Mouse (Mus musculus): ENCODE results near the gene Scn10a. TPM values are rescaled to one million over a fixed set of nuclear protein-coding genes. Genes with fewer than 3 reads are reported as not detected.
A peak's percentile ranks its signal among the peaks of the same experiment; 100 is the strongest.

Scn10a gene
- total RNA-seq, 1 experiment: 0.04 TPM

GRCm38 (mm10) chr9:119664109-119664508 is 55.0 kb downstream of the Scn10a start:
- TF ChIP-seq MAFK (IDR thresholded peaks at IDR 0.05; ENCODE audit: insufficient read depth, low read depth, low read length): no peak
- TF ChIP-seq ZC3H11A (IDR thresholded peaks at IDR 0.05; ENCODE audit: borderline replicate concordance, low read depth, low read length): no peak
- no peak for TF ChIP-seq ZNF384 (IDR thresholded peaks at IDR 0.05; ENCODE audit: low read depth, low read length)
- TF ChIP-seq CHD2 (IDR thresholded peaks at IDR 0.05; ENCODE audit: low read depth, low read length): no peak
- no peak for TF ChIP-seq HCFC1 (IDR thresholded peaks at IDR 0.05; ENCODE audit: borderline replicate concordance, insufficient read depth, low read length)
- Histone ChIP-seq H3K27ac (ENCODE audit: insufficient read depth, low read depth, low read length, poor library complexity, severe bottlenecking) (no peak overlapping the region), H3K36me3 (ENCODE audit: control insufficient read depth, insufficient read depth, low read length, poor library complexity, severe bottlenecking) (no peaks in the 10 kb centered on the region), H3K4me3 (ENCODE audit: insufficient read depth in 1 of 2, low read depth in 1 of 2, low read length in 2 of 2, poor library complexity in 1 of 2, severe bottlenecking in 1 of 2) (no peak overlapping the region), H3K4me1 (ENCODE audit: control insufficient read depth in 2 of 2, insufficient read depth in 2 of 2, low read length in 2 of 2, poor library complexity in 1 of 2) (peaks cover 0 to 5% of the 10 kb centered on the region in 2 experiments; a peak in 2 of 4 replicates), H3K9me3 (ENCODE audit: control insufficient read depth, insufficient read depth, low read depth, low read length) (no peaks in the 10 kb centered on the region), H3K9ac (ENCODE audit: insufficient read depth, low read depth, low read length, poor library complexity, severe bottlenecking) (no peak overlapping the region)
- in situ Hi-C loops (cut with MboI; ENCODE audit: low sequenced_read_pairs in 2 of 2, unreplicated experiment in 2 of 2): no loop called here
- DNase-seq (ENCODE audit: low read depth, low spot score): no peak

GRCm38 (mm10) chr9:119656111-119656510 is 63.0 kb downstream of the Scn10a start:
- TF ChIP-seq ZNF384 (IDR thresholded peaks at IDR 0.05; ENCODE audit: low read depth, low read length): no peak
- TF ChIP-seq ZC3H11A (IDR thresholded peaks at IDR 0.05; ENCODE audit: borderline replicate concordance, low read depth, low read length): no peak
- TF ChIP-seq HCFC1 (IDR thresholded peaks at IDR 0.05; ENCODE audit: borderline replicate concordance, insufficient read depth, low read length): no peak
- TF ChIP-seq CHD2 (IDR thresholded peaks at IDR 0.05; ENCODE audit: low read depth, low read length): no peak
- no peak for TF ChIP-seq MAFK (IDR thresholded peaks at IDR 0.05; ENCODE audit: insufficient read depth, low read depth, low read length)
- H3K9me3 ChIP-seq (ENCODE audit: control insufficient read depth, insufficient read depth, low read depth, low read length): no peaks in the 10 kb centered on the region
- H3K36me3 ChIP-seq (ENCODE audit: control insufficient read depth, insufficient read depth, low read length, poor library complexity, severe bottlenecking): no peaks in the 10 kb centered on the region
- DNase-seq (ENCODE audit: low read depth, low spot score): no peak
- no peak overlapping the region for H3K27ac ChIP-seq (ENCODE audit: insufficient read depth, low read depth, low read length, poor library complexity, severe bottlenecking)
- H3K4me3 ChIP-seq (ENCODE audit: insufficient read depth in 1 of 2, low read depth in 1 of 2, low read length in 2 of 2, poor library complexity in 1 of 2, severe bottlenecking in 1 of 2): no peak overlapping the region
- H3K4me1 ChIP-seq (ENCODE audit: control insufficient read depth in 2 of 2, insufficient read depth in 2 of 2, low read length in 2 of 2, poor library complexity in 1 of 2): no peaks in the 10 kb centered on the region
- in situ Hi-C loops (cut with MboI; ENCODE audit: low sequenced_read_pairs in 2 of 2, unreplicated experiment in 2 of 2): no loop called here
- no peak overlapping the region for H3K9ac ChIP-seq (ENCODE audit: insufficient read depth, low read depth, low read length, poor library complexity, severe bottlenecking)

- no peaks in the 10 kb centered on the region for H3K4me1 ChIP-seq (ENCODE audit: control insufficient read depth in 2 of 2, insufficient read depth in 2 of 2, low read length in 2 of 2, poor library complexity in 1 of 2)
- in situ Hi-C loops (cut with MboI; ENCODE audit: low sequenced_read_pairs in 2 of 2, unreplicated experiment in 2 of 2): no loop called here
- no peak for TF ChIP-seq CHD2 (IDR thresholded peaks at IDR 0.05; ENCODE audit: low read depth, low read length)
- no peak for TF ChIP-seq ZNF384 (IDR thresholded peaks at IDR 0.05; ENCODE audit: low read depth, low read length)
- no peak for TF ChIP-seq HCFC1 (IDR thresholded peaks at IDR 0.05; ENCODE audit: borderline replicate concordance, insufficient read depth, low read length)
- TF ChIP-seq ZC3H11A (IDR thresholded peaks at IDR 0.05; ENCODE audit: borderline replicate concordance, low read depth, low read length): no peak
- TF ChIP-seq MAFK (IDR thresholded peaks at IDR 0.05; ENCODE audit: insufficient read depth, low read depth, low read length): no peak
- no peak for DNase-seq (ENCODE audit: low read depth, low spot score)
- no peaks in the 10 kb centered on the region for H3K9me3 ChIP-seq (ENCODE audit: control insufficient read depth, insufficient read depth, low read depth, low read length)
- no peak overlapping the region for H3K4me3 ChIP-seq (ENCODE audit: insufficient read depth in 1 of 2, low read depth in 1 of 2, low read length in 2 of 2, poor library complexity in 1 of 2, severe bottlenecking in 1 of 2)
- H3K9ac ChIP-seq (ENCODE audit: insufficient read depth, low read depth, low read length, poor library complexity, severe bottlenecking): no peak overlapping the region
- no peak overlapping the region for H3K27ac ChIP-seq (ENCODE audit: insufficient read depth, low read depth, low read length, poor library complexity, severe bottlenecking)
- no peaks in the 10 kb centered on the region for H3K36me3 ChIP-seq (ENCODE audit: control insufficient read depth, insufficient read depth, low read length, poor library complexity, severe bottlenecking)
Observed at GRCm38 (mm10) chr9:119653758-119654157, 65.4 kb downstream of the Scn10a start.

GRCm38 (mm10) chr9:119646942-119647547 is 72.1 kb downstream of the Scn10a start:
- TF ChIP-seq MAFK (IDR thresholded peaks at IDR 0.05; ENCODE audit: insufficient read depth, low read depth, low read length) (no peak), HCFC1 (IDR thresholded peaks at IDR 0.05; ENCODE audit: borderline replicate concordance, insufficient read depth, low read length) (no peak), CHD2 (IDR thresholded peaks at IDR 0.05; ENCODE audit: low read depth, low read length) (no peak), ZC3H11A (IDR thresholded peaks at IDR 0.05; ENCODE audit: borderline replicate concordance, low read depth, low read length) (0 out of 2 replicates have a peak, but pooled peaks have one; percentile 25), ZNF384 (IDR thresholded peaks at IDR 0.05; ENCODE audit: low read depth, low read length) (peak; percentile 61; the same call in 1 of the 2 replicates)
- Histone ChIP-seq H3K36me3 (ENCODE audit: control insufficient read depth, insufficient read depth, low read length, poor library complexity, severe bottlenecking) (no peaks in the 10 kb centered on the region), H3K9ac (ENCODE audit: insufficient read depth, low read depth, low read length, poor library complexity, severe bottlenecking) (no peak overlapping the region), H3K4me3 (ENCODE audit: insufficient read depth in 1 of 2, low read depth in 1 of 2, low read length in 2 of 2, poor library complexity in 1 of 2, severe bottlenecking in 1 of 2) (no peak overlapping the region), H3K4me1 (ENCODE audit: control insufficient read depth in 2 of 2, insufficient read depth in 2 of 2, low read length in 2 of 2, poor library complexity in 1 of 2) (no peaks in the 10 kb centered on the region), H3K9me3 (ENCODE audit: control insufficient read depth, insufficient read depth, low read depth, low read length) (no peaks in the 10 kb centered on the region), H3K27ac (ENCODE audit: insufficient read depth, low read depth, low read length, poor library complexity, severe bottlenecking) (no peak overlapping the region)
- in situ Hi-C loops (cut with MboI; ENCODE audit: low sequenced_read_pairs in 2 of 2, unreplicated experiment in 2 of 2): no loop called here
- peak; percentile 69 for DNase-seq (ENCODE audit: low read depth, low spot score)

All from ES-E14 (cell line).